Mouse (Mus musculus): ENCODE results near the gene BC107364.

GRCm38 (mm10) chr3:96409701-96410246 is 42.3 kb downstream of the BC107364 start:
- no peak for TF ChIP-seq POLR2A (IDR thresholded peaks at IDR 0.05; ENCODE audit: insufficient read depth, low read length)
- TF ChIP-seq CTCF (IDR thresholded peaks at IDR 0.05; ENCODE audit: low read depth, low read length) = no peak
